Mouse (Mus musculus) neural tube, embryonic 12.5 days (tissue): ENCODE measurements around the gene Ly6g6f. TPM values are rescaled to one million over a fixed set of nuclear protein-coding genes. Genes with fewer than 3 reads are reported as not detected.
A peak's percentile ranks its signal among the peaks of the same experiment; 100 is the strongest.

Source experiments
- ATAC-seq: fragments of 200-750 bp; cut with Nextera tagmentation; 2 replicates; pipeline ENCODE4 v1.8.0; 2017; ENCODE audit warnings: low read depth, mild to moderate bottlenecking, moderate TSS enrichment, moderate library complexity; ENCODE audit not compliant: low FRiP score
- H3K27ac ChIP-seq: fragments of 300-500 bp; sonication (generic); 2 replicates; pipeline ENCODE4 v1.5.1; 2016
- H3K27me3 ChIP-seq: fragments of 300-500 bp; sonication (generic); replicated peaks from 2 replicates; pipeline ENCODE4 v1.6.1; 2016; ENCODE audit warnings: mild to moderate bottlenecking
- H3K36me3 ChIP-seq: fragments of 300-500 bp; sonication (generic); 2 replicates; pipeline ENCODE4 v1.6.1; 2016; ENCODE audit warnings: mild to moderate bottlenecking
- H3K4me1 ChIP-seq: fragments of 300-500 bp; sonication (generic); 2 replicates; pipeline ENCODE4 v1.6.1; 2016
- H3K4me2 ChIP-seq: fragments of 300-500 bp; sonication (generic); replicated peaks from 2 replicates; pipeline ENCODE4 v1.6.1; 2016; ENCODE audit warnings: mild to moderate bottlenecking
- H3K4me3 ChIP-seq: fragments of 300-500 bp; sonication (generic); 2 replicates; pipeline ENCODE4 v1.5.1; 2016
- H3K9ac ChIP-seq: fragments of 300-500 bp; sonication (generic); 2 replicates; pipeline ENCODE4 v1.6.1; 2016; ENCODE audit warnings: mild to moderate bottlenecking
- H3K9me3 ChIP-seq: fragments of 300-500 bp; sonication (generic); 2 replicates; pipeline ENCODE4 v1.6.1; 2016; ENCODE audit warnings: mild to moderate bottlenecking
- WGBS: fragments of 180-500 bp; shearing (Covaris S2); methylation state at CpG from one replicate; pipeline ENCODE4 v1.1.7; 2016; 5-methylcytosine and 5-hydroxymethylcytosine counted together
- polyA plus RNA-seq: library from polyadenylated mRNA; unstranded; fragments of >200 nt; fragmentation: Nextera tagmentation; extraction: Ambion mirVana; gene quantifications from 2 replicates; pipeline ENCODE4 v1.2.1, GENCODE M21; 2016

Gene Ly6g6f
- polyA plus RNA-seq, result 0.23 and 0.84 TPM in 2 replicates

- H3K27ac ChIP-seq, result no peak within 1 kb of the TSS
- WGBS, result 81% methylated on average over 7 of the region's 7 CpGs
- peaks cover 8% of the 10 kb centered on the region for H3K4me1 ChIP-seq
- H3K4me2 ChIP-seq, result no peak within 1 kb of the TSS
- ATAC-seq, result no peak
- H3K9me3 ChIP-seq, result no peaks in the 10 kb centered on the region
- no peak within 1 kb of the TSS for H3K4me3 ChIP-seq
- no peaks in the 10 kb centered on the region for H3K27me3 ChIP-seq
- H3K36me3 ChIP-seq, result no peaks in the 10 kb centered on the region
- H3K9ac ChIP-seq, result no peak within 1 kb of the TSS
These were observed at the start of gene Ly6g6f for GRCm38 (mm10) chr17:35085208-35085865. Ly6g6f (minus strand) TSS chr17:35085610.

- Histone ChIP-seq H3K27ac (peak within 1 kb of the TSS; percentile 77), H3K4me2 (peak within 1 kb of the TSS; percentile 90), H3K9ac (peak within 1 kb of the TSS; percentile 76), H3K4me1 (peaks cover 23% of the 10 kb centered on the region), H3K36me3 (peaks cover 19% of the 10 kb centered on the region), H3K9me3 (no peaks in the 10 kb centered on the region), H3K27me3 (no peaks in the 10 kb centered on the region), H3K4me3 (peak within 1 kb of the TSS; percentile 77)
- peak; percentile 95 for ATAC-seq
- WGBS, result under 1% methylated on average over 66 of the region's 66 CpGs
These were observed 49.6 kb upstream of the Ly6g6f start, which contains the start of gene Bag6 for GRCm38 (mm10) chr17:35134801-35135590. Bag6 (plus strand) TSS chr17:35135178.

GRCm38 (mm10) chr17:35133517-35133916 lies 48.1 kb upstream of the Ly6g6f start:
- no peak overlapping the region for H3K4me3 ChIP-seq
- no peak overlapping the region for H3K27ac ChIP-seq
- no peaks in the 10 kb centered on the region for H3K27me3 ChIP-seq
- no peak overlapping the region for H3K9ac ChIP-seq
- H3K4me1 ChIP-seq, result peaks cover 23% of the 10 kb centered on the region
- H3K4me2 ChIP-seq, result no peak overlapping the region
- no peaks in the 10 kb centered on the region for H3K9me3 ChIP-seq
- ATAC-seq, result no peak
- peaks cover 4% of the 10 kb centered on the region for H3K36me3 ChIP-seq
- WGBS, result 93% methylated on average over 7 of the region's 7 CpGs

GRCm38 (mm10) chr17:35132174-35132560 lies 46.8 kb upstream of the Ly6g6f start:
- H3K9ac ChIP-seq, result no peak overlapping the region
- no peak overlapping the region for H3K27ac ChIP-seq
- H3K9me3 ChIP-seq, result no peaks in the 10 kb centered on the region
- H3K4me2 ChIP-seq, result no peak overlapping the region
- no peak overlapping the region for H3K4me3 ChIP-seq
- 82% methylated on average over 3 of the region's 3 CpGs for WGBS
- no peak for ATAC-seq
- H3K27me3 ChIP-seq, result no peaks in the 10 kb centered on the region
- peaks cover 21% of the 10 kb centered on the region for H3K4me1 ChIP-seq
- no peaks in the 10 kb centered on the region for H3K36me3 ChIP-seq

- H3K27ac ChIP-seq, result no peak within 1 kb of the TSS
- no peak within 1 kb of the TSS for H3K4me3 ChIP-seq
- H3K9me3 ChIP-seq, result no peaks in the 10 kb centered on the region
- ATAC-seq, result no peak
- 85% methylated on average over 15 of the region's 15 CpGs for WGBS
- no peak within 1 kb of the TSS for H3K9ac ChIP-seq
- no peaks in the 10 kb centered on the region for H3K27me3 ChIP-seq
- H3K4me2 ChIP-seq, result no peak within 1 kb of the TSS
- peaks cover 21% of the 10 kb centered on the region for H3K4me1 ChIP-seq
- H3K36me3 ChIP-seq, result no peaks in the 10 kb centered on the region
These were observed 46.2 kb upstream of the Ly6g6f start, which contains the start of gene Apom for GRCm38 (mm10) chr17:35131500-35132173. Apom (minus strand) TSS chr17:35132050.

GRCm38 (mm10) chr17:35131038-35131437 lies 45.6 kb upstream of the Ly6g6f start:
- H3K27me3 ChIP-seq, result no peaks in the 10 kb centered on the region
- no peak overlapping the region for H3K27ac ChIP-seq
- ATAC-seq, result no peak
- no peak overlapping the region for H3K9ac ChIP-seq
- H3K36me3 ChIP-seq, result no peaks in the 10 kb centered on the region
- H3K4me3 ChIP-seq, result no peak overlapping the region
- 88% methylated on average over 8 of the region's 8 CpGs for WGBS
- no peak overlapping the region for H3K4me2 ChIP-seq
- no peaks in the 10 kb centered on the region for H3K9me3 ChIP-seq
- peaks cover 22% of the 10 kb centered on the region for H3K4me1 ChIP-seq

GRCm38 (mm10) chr17:35128996-35129395 lies 43.6 kb upstream of the Ly6g6f start:
- no peak overlapping the region for H3K27ac ChIP-seq
- H3K9me3 ChIP-seq, result no peaks in the 10 kb centered on the region
- no peak overlapping the region for H3K4me3 ChIP-seq
- peaks cover 28% of the 10 kb centered on the region for H3K4me1 ChIP-seq
- 71% methylated on average over 11 of the region's 11 CpGs for WGBS
- H3K9ac ChIP-seq, result no peak overlapping the region
- H3K36me3 ChIP-seq, result peaks cover 10% of the 10 kb centered on the region
- H3K27me3 ChIP-seq, result no peaks in the 10 kb centered on the region
- no peak overlapping the region for H3K4me2 ChIP-seq
- ATAC-seq, result no peak

- H3K9ac ChIP-seq, result peak overlapping the region; percentile 84
- 80% methylated on average over 13 of the region's 13 CpGs for WGBS
- H3K4me1 ChIP-seq, result peaks cover 31% of the 10 kb centered on the region
- no peaks in the 10 kb centered on the region for H3K27me3 ChIP-seq
- no peak overlapping the region for H3K27ac ChIP-seq
- H3K4me2 ChIP-seq, result peak overlapping the region; percentile 82
- H3K9me3 ChIP-seq, result no peaks in the 10 kb centered on the region
- H3K4me3 ChIP-seq, result no peak overlapping the region
- peaks cover 17% of the 10 kb centered on the region for H3K36me3 ChIP-seq
- ATAC-seq, result no peak
These were observed 41.6 kb upstream of the Ly6g6f start for GRCm38 (mm10) chr17:35127017-35127416.

- Histone ChIP-seq H3K36me3 (peaks cover 17% of the 10 kb centered on the region), H3K4me3 (peak within 1 kb of the TSS; percentile 60), H3K9ac (peak within 1 kb of the TSS; percentile 84), H3K27ac (peak within 1 kb of the TSS; percentile 17; the same call in 1 of the 2 replicates), H3K4me2 (peak within 1 kb of the TSS; percentile 82), H3K27me3 (no peaks in the 10 kb centered on the region), H3K9me3 (no peaks in the 10 kb centered on the region), H3K4me1 (peaks cover 31% of the 10 kb centered on the region)
- WGBS, result under 1% methylated on average over 36 of the region's 36 CpGs
- peak; percentile 18; the same call in 1 of the 2 replicates for ATAC-seq
These were observed 40.8 kb upstream of the Ly6g6f start, which contains the start of gene D17H6S53E for GRCm38 (mm10) chr17:35126206-35126611. D17H6S53E (plus strand) TSS chr17:35126373.

- Histone ChIP-seq H3K36me3 (peaks cover 17% of the 10 kb centered on the region), H3K27ac (no peak overlapping the region), H3K9ac (peak overlapping the region; percentile 84), H3K4me3 (peak overlapping the region; percentile 60; the same call in 1 of the 2 replicates), H3K4me1 (peaks cover 31% of the 10 kb centered on the region), H3K9me3 (no peaks in the 10 kb centered on the region), H3K4me2 (peak overlapping the region; percentile 82), H3K27me3 (no peaks in the 10 kb centered on the region)
- 35% methylated on average over 6 of the region's 6 CpGs for WGBS
- no peak for ATAC-seq
These were observed 40.2 kb upstream of the Ly6g6f start for GRCm38 (mm10) chr17:35125578-35125977.

GRCm38 (mm10) chr17:35125081-35125480 lies 39.7 kb upstream of the Ly6g6f start:
- no peak overlapping the region for H3K4me3 ChIP-seq
- no peak overlapping the region for H3K9ac ChIP-seq
- H3K4me2 ChIP-seq, result no peak overlapping the region; the same call in 1 of the 2 replicates
- 100% methylated on average over 1 of the region's 1 CpGs for WGBS
- H3K36me3 ChIP-seq, result peaks cover 17% of the 10 kb centered on the region
- H3K9me3 ChIP-seq, result no peaks in the 10 kb centered on the region
- no peak overlapping the region for H3K27ac ChIP-seq
- no peak for ATAC-seq
- peaks cover 36% of the 10 kb centered on the region for H3K4me1 ChIP-seq
- no peaks in the 10 kb centered on the region for H3K27me3 ChIP-seq
